Mouse (Mus musculus): ENCODE results near the gene Brca1. TPM values are rescaled to one million over a fixed set of nuclear protein-coding genes. Genes with fewer than 3 reads are reported as not detected.
A peak's percentile ranks its signal among the peaks of the same experiment; 100 is the strongest.
"Not testable (repeated sequence)": the region's sequence is repeated elsewhere in the genome, so short reads cannot be mapped to it uniquely, and the experiment has no call there.

Brca1 gene
- 9.1 and 9.8 TPM in 2 replicates for polyA plus RNA-seq (2015; fragmentation: Nextera tagmentation; extraction: Ambion mirVana)

DNA sequence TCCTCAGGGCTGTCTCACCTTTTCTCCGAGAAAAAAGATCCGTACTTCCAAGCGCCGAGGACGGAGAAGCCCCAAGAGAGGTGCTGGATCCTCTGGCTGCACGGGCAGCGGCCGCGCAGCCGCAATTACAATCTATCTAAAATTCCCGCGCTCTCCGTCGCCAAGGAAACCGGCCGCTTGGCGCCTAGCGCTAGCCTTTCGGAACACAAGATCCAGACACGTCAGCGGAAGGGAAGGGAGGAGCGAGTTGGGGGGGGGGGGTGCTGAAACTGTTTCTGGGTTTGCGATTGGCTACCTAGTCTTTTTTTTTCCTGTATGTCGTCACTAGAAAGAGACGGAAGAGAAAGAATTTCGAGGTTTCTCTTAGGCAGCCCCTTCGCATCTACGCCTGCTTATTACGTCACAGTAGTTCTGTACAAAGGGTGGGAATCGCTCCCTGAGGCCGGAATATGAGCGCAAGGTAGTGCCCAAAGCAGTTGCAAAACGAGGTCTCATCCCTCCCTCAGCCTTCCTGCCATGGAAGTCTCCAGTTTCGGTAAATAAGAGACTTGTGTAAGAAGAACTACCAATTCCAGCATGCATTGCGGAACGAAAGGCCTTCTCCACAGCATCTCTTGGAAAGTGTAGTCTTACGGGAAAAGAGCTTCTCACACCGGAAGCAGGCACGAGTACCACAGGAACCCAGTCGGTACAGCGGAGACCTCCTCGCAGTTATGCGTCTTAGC lies at the start of gene Brca1, which contains the start of gene Nbr1:
Gene Brca1, minus strand, starts transcription at position 205 of the 725 bp plus-strand sequence.
Gene Nbr1, plus strand, starts transcription at position 399 of the 725 bp plus-strand sequence.
- DNase-seq (ENCODE audit: low spot score), result peak; percentile 97

- DNase-seq (ENCODE audit: low spot score), result no peak
These were observed 47.4 kb upstream of the Brca1 start, which contains the start of gene Gm11634 for GRCm38 (mm10) chr11:101599156-101599555. Gene Gm11634, minus strand, starts transcription at chr11:101599256.

- DNase-seq (ENCODE audit: low spot score), result no peak
These were observed 38.4 kb upstream of the Brca1 start for GRCm38 (mm10) chr11:101589989-101590624.

- peak; percentile 69 for DNase-seq (ENCODE audit: low spot score)
These were observed 37.7 kb upstream of the Brca1 start for GRCm38 (mm10) chr11:101589444-101589843.

- no peak for DNase-seq (ENCODE audit: low spot score)
These were observed 37.1 kb upstream of the Brca1 start for GRCm38 (mm10) chr11:101588868-101589267.

- no peak for DNase-seq (ENCODE audit: low spot score)
These were observed 35.9 kb upstream of the Brca1 start for GRCm38 (mm10) chr11:101587676-101588075.

DNA sequence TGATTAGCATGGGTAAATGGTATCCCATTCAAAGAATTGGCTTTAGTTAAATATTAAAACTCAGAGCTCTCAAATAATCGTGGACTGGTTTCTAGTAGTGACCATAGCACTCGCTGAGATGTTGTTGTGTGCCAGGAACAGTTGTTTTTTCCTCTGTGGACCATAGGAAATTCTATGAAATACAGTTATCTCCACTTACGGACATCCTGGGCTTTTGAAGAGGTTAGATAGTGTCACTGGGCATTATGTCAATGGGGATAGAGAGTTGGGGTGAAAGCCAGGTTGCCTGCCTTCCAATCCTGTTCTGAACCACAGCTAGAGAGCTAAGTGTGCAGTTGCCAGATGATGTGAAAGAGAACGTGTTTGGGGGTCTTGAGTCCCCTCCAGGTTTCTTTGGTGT lies 34.0 kb upstream of the Brca1 start:
- no peak for DNase-seq (ENCODE audit: low spot score)

- not testable (repeated sequence) for DNase-seq (ENCODE audit: low spot score)
These were observed 33.3 kb upstream of the Brca1 start for GRCm38 (mm10) chr11:101585031-101585430.

GRCm38 (mm10) chr11:101583205-101583604 lies 31.4 kb upstream of the Brca1 start:
- DNase-seq (ENCODE audit: low spot score), result no peak

GRCm38 (mm10) chr11:101582054-101583035 lies 30.6 kb upstream of the Brca1 start, which contains the start of gene Tmem106a:
Gene Tmem106a, plus strand, starts transcription at chr11:101582242.
- peak; percentile 75 for DNase-seq (ENCODE audit: low spot score)

DNA sequence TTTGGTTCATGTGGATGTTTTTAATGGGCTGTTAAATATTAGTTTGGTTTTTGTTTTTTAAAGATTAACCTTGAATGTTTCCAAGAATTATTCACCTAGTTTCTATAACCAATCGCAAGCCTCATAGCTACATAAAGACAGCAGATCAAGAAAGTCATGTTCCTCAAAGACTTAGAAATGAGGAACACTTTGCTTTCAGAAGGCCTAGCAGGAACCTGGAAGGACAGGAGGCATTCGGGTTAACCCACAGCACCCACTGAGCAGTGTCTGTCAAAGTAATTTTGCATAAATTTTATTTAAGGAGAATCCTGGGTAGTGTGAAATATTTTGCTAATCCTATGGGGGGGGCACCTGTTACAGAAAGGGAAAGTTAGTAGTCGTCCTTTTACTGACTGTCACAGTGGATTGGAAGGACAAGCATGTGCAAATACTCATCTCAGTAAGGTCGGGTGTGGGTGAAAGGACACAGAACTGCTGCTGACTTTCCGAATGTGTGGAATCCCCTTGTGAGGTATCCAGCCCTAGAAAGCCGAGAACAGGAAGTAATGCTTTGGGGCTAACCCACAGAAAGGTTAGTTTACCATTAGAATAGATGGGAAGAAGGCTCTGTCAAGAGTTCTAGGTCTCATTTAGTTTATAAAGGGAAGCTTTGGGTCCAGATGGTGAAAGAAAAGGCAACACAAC lies 29.5 kb upstream of the Brca1 start:
- DNase-seq (ENCODE audit: low spot score), result no peak

DNA sequence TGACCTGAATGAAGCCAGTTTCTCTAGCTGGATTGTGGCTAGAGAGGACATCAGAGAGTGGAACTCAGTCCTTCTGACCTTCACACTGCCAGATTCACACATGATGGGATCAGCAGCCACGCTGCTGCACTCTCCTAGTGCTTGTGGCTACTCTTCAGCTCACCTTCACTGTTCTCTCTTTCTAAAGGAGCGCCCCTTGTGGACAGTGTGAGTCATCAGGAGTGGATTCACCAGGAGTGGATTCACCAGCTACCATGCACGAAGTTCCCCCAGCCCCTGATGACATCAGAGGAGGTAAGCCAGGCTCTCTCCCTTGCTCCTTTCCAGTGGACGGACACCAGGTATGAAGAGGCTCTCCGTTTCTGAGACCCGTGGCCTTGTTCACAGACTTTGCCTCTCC lies 24.4 kb upstream of the Brca1 start:
- DNase-seq (ENCODE audit: low spot score), result no peak

DNA sequence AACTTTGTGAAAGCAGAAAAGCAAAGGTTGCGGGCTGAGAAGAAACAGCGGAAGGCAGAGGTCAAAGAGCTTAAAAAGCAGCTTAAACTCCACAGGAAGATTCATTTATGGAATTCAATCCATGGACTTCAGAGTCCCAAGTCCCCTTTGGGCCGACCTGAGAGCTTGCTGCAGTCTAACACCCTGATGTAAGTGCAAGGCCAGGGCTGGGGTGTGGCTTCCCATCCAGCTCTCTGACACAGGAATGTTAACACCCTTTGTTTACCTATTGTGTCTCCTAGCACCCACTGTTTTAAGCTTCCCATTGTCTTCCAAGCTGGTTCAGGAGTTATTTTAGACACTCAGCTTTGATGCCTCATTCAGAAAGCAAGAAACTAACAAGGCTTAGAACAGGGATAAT lies 16.7 kb upstream of the Brca1 start:
- no peak for DNase-seq (ENCODE audit: low spot score)

DNA sequence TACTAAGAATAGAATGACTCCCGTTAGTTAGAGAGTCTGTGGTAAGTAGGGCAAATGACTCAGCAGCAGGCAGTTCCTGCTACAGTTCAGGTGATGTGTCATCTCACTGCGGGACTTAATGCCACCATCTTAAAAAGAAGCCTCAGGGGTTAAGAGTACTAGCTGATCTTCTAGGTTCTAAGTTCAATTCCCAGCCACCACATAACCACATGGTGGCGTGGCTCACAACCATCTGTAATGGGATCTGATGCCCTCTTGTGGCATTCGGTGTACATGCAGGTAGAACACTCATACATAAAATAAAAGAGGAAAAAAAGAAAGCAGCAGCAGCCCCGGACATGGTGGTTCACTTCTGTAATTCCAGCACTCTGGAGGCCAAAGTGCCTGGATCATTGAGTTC lies 10.6 kb upstream of the Brca1 start:
- peak; percentile 78 for DNase-seq (ENCODE audit: low spot score)

DNA sequence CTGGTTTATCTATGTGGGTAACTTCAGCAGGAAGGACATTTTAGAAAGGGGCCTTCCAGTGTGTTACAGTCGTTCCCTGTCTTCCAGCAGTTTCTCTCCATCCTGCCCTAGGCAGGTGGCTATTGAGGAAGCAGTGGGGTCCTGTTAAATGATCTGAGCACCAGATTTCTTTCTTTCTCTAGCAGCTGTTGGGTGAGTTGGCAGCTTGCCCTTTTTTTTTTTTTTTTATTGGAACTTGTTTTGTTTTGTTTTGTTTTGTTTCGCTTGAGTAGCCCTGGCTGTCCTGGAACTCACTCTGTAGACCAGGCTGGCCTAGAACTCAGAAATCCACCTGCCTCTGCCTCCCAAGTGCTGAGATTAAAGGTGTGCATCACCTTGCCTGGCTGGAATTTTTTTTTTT lies 5.2 kb upstream of the Brca1 start:
- no peak for DNase-seq (ENCODE audit: low spot score)

- no peak for DNase-seq (ENCODE audit: low spot score)
These were observed 4.8 kb upstream of the Brca1 start for GRCm38 (mm10) chr11:101556541-101556940.

DNA sequence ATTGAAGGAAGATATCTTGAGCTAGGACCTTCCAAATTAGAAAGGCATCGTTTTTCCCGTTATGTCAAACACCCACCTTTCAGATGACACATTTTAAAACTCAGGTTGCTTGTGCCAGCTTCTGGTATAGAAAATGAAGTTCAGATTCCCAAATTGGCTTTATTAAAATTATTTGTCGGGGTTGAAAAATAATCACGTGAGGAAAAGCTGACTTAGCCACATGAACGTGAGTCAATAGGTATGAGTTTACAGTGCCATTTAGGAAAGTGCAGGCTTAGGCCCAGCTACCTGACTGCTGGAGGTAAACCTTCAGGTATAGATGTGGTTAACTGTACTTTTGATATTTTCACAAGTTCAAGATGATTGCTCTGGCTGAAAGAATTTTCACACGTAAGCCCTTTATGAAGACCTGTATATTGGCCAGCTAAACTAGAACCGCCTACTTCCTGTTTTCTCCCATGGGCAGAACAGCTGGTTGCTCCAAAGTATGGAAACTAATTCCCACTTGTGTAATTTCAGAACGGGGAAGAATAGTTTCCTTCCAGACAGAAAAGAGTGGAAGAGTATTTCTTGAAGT lies 1.7 kb upstream of the Brca1 start:
- no peak for DNase-seq (ENCODE audit: low spot score)

DNA sequence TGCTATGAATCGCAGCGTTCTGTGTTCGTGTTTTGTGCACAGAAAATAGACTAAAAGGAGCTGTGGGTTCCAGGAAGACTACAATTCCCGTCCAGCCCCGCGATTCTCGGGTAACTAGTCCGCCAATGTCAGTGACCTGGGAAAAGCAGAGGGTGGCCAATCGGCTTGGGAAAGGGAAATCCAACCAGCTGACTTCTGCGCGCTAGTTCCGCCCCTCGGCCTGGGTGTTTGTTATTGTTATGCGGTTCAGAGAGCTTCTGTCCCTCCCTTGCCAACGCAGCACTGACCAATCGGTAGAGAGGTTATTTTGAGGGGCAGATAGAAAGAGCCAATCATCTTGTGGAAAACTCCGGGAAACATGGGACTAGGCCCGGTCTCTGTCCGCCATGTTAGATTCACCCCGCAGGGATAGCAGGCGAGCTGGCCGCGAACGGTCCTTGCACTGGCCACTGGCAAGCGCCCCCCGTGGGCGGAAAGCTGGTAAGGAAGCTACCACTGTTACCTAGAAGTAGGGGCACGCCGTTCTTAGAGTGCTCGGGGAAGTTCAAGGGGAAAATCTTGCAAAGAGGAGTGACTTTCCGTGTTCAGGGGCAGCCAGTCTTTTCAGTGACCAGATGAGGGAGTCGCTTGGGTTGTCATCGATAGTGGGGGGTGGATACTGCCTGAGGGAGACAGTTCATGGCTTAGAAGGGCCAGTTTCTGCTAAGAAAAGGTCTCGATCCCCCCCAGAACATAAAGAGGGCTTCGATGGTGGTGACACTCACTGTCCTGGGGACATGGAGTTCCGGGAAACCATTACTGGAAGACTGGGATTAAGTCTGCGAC lies 933 bp upstream of the Brca1 start:
- DNase-seq (ENCODE audit: low spot score), result peak; percentile 99

- no peak for DNase-seq (ENCODE audit: low spot score)
These were observed 3.2 kb downstream of the Brca1 start for GRCm38 (mm10) chr11:101548526-101548925.

GRCm38 (mm10) chr11:101544132-101544531 lies 7.6 kb downstream of the Brca1 start:
- no peak for DNase-seq (ENCODE audit: low spot score)
